Mouse (Mus musculus): ENCODE measurements at regions not wholly inside any gene's neighbourhood (a gene's known extent, or its start where the extent isn't known, plus 50 kb on each side); places are given as distances from the start of the nearest gene placed in this dataset.

GRCm38 (mm10) chr7:136308765-136309164, 585.6 kb upstream of the Mgmt start:
- TF ChIP-seq CTCF (IDR thresholded peaks at IDR 0.05; ENCODE audit: borderline replicate concordance, insufficient read depth, low read length), result no peak
- TF ChIP-seq POLR2A (IDR thresholded peaks at IDR 0.05; ENCODE audit: low read depth, low read length), result no peak

Data from embryonic fibroblast, embryonic 13.5 days (primary cell).